Comparison of ENCODE assay signal across 11 mouse cellular contexts in the genomic region with DNA sequence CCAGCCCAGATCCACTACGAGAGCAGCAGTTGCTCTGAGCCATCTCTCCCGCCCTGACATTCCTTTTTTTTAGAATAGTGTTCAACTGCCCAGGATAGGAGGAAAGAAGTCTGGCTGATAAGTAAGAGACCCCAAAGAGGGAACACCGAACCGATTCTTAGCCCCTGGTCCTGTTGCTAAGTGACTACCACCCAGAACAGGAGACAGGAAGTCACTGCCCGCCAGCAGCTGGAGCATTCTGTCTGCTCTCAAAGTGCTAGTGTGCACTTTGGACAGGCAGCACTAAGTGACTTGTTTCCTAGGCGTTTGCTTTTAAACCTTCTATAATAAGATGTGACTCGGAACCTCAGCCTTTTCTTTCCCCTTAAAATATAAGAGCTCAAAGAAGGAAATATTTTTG. TPM values are rescaled to one million over a fixed set of nuclear protein-coding genes. Genes with fewer than 3 reads are reported as not detected.
DNase-seq lines count a peak whose midpoint lies in the region; ATAC-seq lines count a peak whose summit lies in the region.
"Had no signal": no experiment of that assay in that cellular context is flagged by ENCODE, and none has a peak within 500 bp of the region (broad histone marks: within the 10 kb centered on the region; RNA-seq: fewer than 3 reads in every experiment).

No protein-coding gene starts in this region.

- no peak for DNase-seq in heart, adult 9 months (ENCODE audit: low spot score in 2 of 2)
- peak; percentile 52 for DNase-seq in induced T-regulatory cell, adult 2 months (ENCODE audit: low read depth)
- no peak for DNase-seq in ovary, postnatal 10 days (ENCODE audit: low spot score)
- DNase-seq: embryo, embryonic 11 days had no signal

- peak overlapping the region; percentile 2; the same call in 1 of the 2 replicates for H3K4me2 ChIP-seq in heart, embryonic 12.5 days
- no peak overlapping the region for H3K4me2 ChIP-seq in midbrain, embryonic 13.5 days (replicated peaks)
- H3K4me2 ChIP-seq in midbrain, embryonic 15.5 days: no peak overlapping the region
- H3K4me2 ChIP-seq in limb, embryonic 15.5 days: no peak overlapping the region

- no peak overlapping the region for H3K9ac ChIP-seq in heart, embryonic 12.5 days
- no peak overlapping the region for H3K9ac ChIP-seq in midbrain, embryonic 13.5 days (replicated peaks)
- H3K9ac ChIP-seq in midbrain, embryonic 15.5 days: no peak overlapping the region
- H3K9ac ChIP-seq in limb, embryonic 15.5 days: no peak overlapping the region

- peak overlapping the region; percentile 53 for H3K27ac ChIP-seq in heart, embryonic 12.5 days (ENCODE audit: poor library complexity, severe bottlenecking)
- H3K27ac ChIP-seq in midbrain, embryonic 13.5 days: 0 out of 2 replicates have a peak overlapping the region, but pooled peaks have one; percentile 35
- no peak overlapping the region for H3K27ac ChIP-seq in midbrain, embryonic 15.5 days
- H3K27ac ChIP-seq in limb, embryonic 15.5 days: peak overlapping the region; percentile 69

- no peak overlapping the region for H3K4me3 ChIP-seq in heart, embryonic 12.5 days
- H3K4me3 ChIP-seq in midbrain, embryonic 13.5 days (replicated peaks): no peak overlapping the region
- no peak overlapping the region for H3K4me3 ChIP-seq in midbrain, embryonic 15.5 days
- no peak overlapping the region for H3K4me3 ChIP-seq in limb, embryonic 15.5 days
- H3K4me3 ChIP-seq: megakaryocyte, embryonic 14.5 days had no signal

- H3K9me3 ChIP-seq in heart, embryonic 12.5 days (replicated peaks): no peaks in the 10 kb centered on the region
- H3K9me3 ChIP-seq in midbrain, embryonic 13.5 days: no peaks in the 10 kb centered on the region
- no peaks in the 10 kb centered on the region for H3K9me3 ChIP-seq in midbrain, embryonic 15.5 days
- H3K9me3 ChIP-seq in limb, embryonic 15.5 days: no peaks in the 10 kb centered on the region
- H3K9me3 ChIP-seq: megakaryocyte, embryonic 14.5 days had no signal

- no peaks in the 10 kb centered on the region for H3K27me3 ChIP-seq in heart, embryonic 12.5 days (replicated peaks)
- no peaks in the 10 kb centered on the region for H3K27me3 ChIP-seq in midbrain, embryonic 13.5 days
- no peaks in the 10 kb centered on the region for H3K27me3 ChIP-seq in midbrain, embryonic 15.5 days (replicated peaks)
- H3K27me3 ChIP-seq in limb, embryonic 15.5 days: no peaks in the 10 kb centered on the region
- H3K27me3 ChIP-seq: CH12.LX had no signal

- WGBS in heart, embryonic 12.5 days: 43% methylated on average over 7 of the region's 7 CpGs
- 87% methylated on average over 7 of the region's 7 CpGs for WGBS in midbrain, embryonic 13.5 days
- whole genome bisulfite sequencing in midbrain, embryonic 15.5 days: 74% methylated on average over 7 of the region's 7 CpGs
- whole genome bisulfite sequencing in limb, embryonic 15.5 days: 24% methylated on average over 7 of the region's 7 CpGs

- no peak for ATAC-seq in heart, embryonic 12.5 days (ENCODE audit: insufficient number of reproducible peaks, low FRiP score)
- no peak for ATAC-seq in midbrain, embryonic 13.5 days
- ATAC-seq in midbrain, embryonic 15.5 days (replicated peaks): no peak
- ATAC-seq in limb, embryonic 15.5 days (ENCODE audit: insufficient number of reproducible peaks, low FRiP score, low TSS enrichment, low read depth): 0 out of 2 replicates have a peak, but pooled peaks have one; percentile 5
- no peak for ATAC-seq in monocyte, adult 5-6 weeks (replicated peaks; ENCODE audit: insufficient number of reproducible peaks, low FRiP score, low TSS enrichment, poor library complexity, severe bottlenecking)

- H3K4me1 ChIP-seq in heart, embryonic 12.5 days (replicated peaks): peaks cover 39% of the 10 kb centered on the region
- no peaks in the 10 kb centered on the region for H3K4me1 ChIP-seq in midbrain, embryonic 13.5 days (replicated peaks)
- H3K4me1 ChIP-seq in midbrain, embryonic 15.5 days: no peaks in the 10 kb centered on the region
- peaks cover 26% of the 10 kb centered on the region for H3K4me1 ChIP-seq in limb, embryonic 15.5 days

- H3K36me3 ChIP-seq in heart, embryonic 12.5 days: peaks cover 39% of the 10 kb centered on the region
- H3K36me3 ChIP-seq in midbrain, embryonic 13.5 days: peaks cover 43% of the 10 kb centered on the region
- peaks cover 25% of the 10 kb centered on the region for H3K36me3 ChIP-seq in midbrain, embryonic 15.5 days (replicated peaks)
- peaks cover 22% of the 10 kb centered on the region for H3K36me3 ChIP-seq in limb, embryonic 15.5 days

RNA-seq across cellular contexts. Expression of a gene that starts 5.0 kb away (rescaled TPM):
- 0.17 and 0.19 TPM in 2 replicates for polyA plus RNA-seq in heart, embryonic 12.5 days (2016; fragmentation: Nextera tagmentation; extraction: Ambion mirVana)
- polyA plus RNA-seq in midbrain, embryonic 13.5 days (2015; fragmentation: Nextera tagmentation; extraction: Ambion mirVana): 0.21 and 0.28 TPM in 2 replicates
- 0.15 and 0.27 TPM in 2 replicates for polyA plus RNA-seq in midbrain, embryonic 15.5 days (2015; fragmentation: Nextera tagmentation; extraction: Ambion mirVana)
- polyA plus RNA-seq in limb, embryonic 15.5 days (2015; fragmentation: Nextera tagmentation; extraction: Ambion mirVana): 0.20 and 0.24 TPM in 2 replicates
- total RNA-seq in monocyte, adult 5-6 weeks (2017): 1.7 to 2.4 TPM (median 1.8 TPM) in 3 replicates

RNA-seq across cellular contexts. Expression of a gene that starts 37.8 kb away (rescaled TPM):
- polyA plus RNA-seq in heart, embryonic 12.5 days (2016; fragmentation: Nextera tagmentation; extraction: Ambion mirVana): 10.9 and 11.0 TPM in 2 replicates
- polyA plus RNA-seq in midbrain, embryonic 13.5 days (2015; fragmentation: Nextera tagmentation; extraction: Ambion mirVana): 13.5 and 14.2 TPM in 2 replicates
- polyA plus RNA-seq in midbrain, embryonic 15.5 days (2015; fragmentation: Nextera tagmentation; extraction: Ambion mirVana): 10.9 and 12.7 TPM in 2 replicates
- polyA plus RNA-seq in limb, embryonic 15.5 days (2015; fragmentation: Nextera tagmentation; extraction: Ambion mirVana): 10.5 and 11.3 TPM in 2 replicates
- 11.5 to 18.1 TPM (median 14.0 TPM) in 3 replicates for total RNA-seq in monocyte, adult 5-6 weeks (2017)

RNA-seq across cellular contexts. Expression of a gene that starts 52.7 kb away (rescaled TPM):
- polyA plus RNA-seq in heart, embryonic 12.5 days (2016; fragmentation: Nextera tagmentation; extraction: Ambion mirVana): 13.9 and 14.4 TPM in 2 replicates
- 5.2 and 5.6 TPM in 2 replicates for polyA plus RNA-seq in midbrain, embryonic 13.5 days (2015; fragmentation: Nextera tagmentation; extraction: Ambion mirVana)
- polyA plus RNA-seq in midbrain, embryonic 15.5 days (2015; fragmentation: Nextera tagmentation; extraction: Ambion mirVana): 2.2 and 2.6 TPM in 2 replicates
- polyA plus RNA-seq in limb, embryonic 15.5 days (2015; fragmentation: Nextera tagmentation; extraction: Ambion mirVana): 10.8 and 11.0 TPM in 2 replicates
- total RNA-seq in monocyte, adult 5-6 weeks (2017): 6.3 to 16.9 TPM (median 6.5 TPM) in 3 replicates
